Mouse (Mus musculus) MEL (cell line): ENCODE results near the gene F830045P16Rik. TPM values are rescaled to one million over a fixed set of nuclear protein-coding genes. Genes with fewer than 3 reads are reported as not detected.

Experiments used
- DNase-seq: peaks from one replicate; pipeline ENCODE4 v3.0.0; 2011; ENCODE audit warnings: low read depth, low spot score
- H3K27ac ChIP-seq: 2 replicates; pipeline ENCODE4 v1.5.1; 2012; ENCODE audit warnings: low read depth, mild to moderate bottlenecking, control low read depth, low read length, moderate library complexity; ENCODE audit not compliant: control insufficient read depth
- H3K27me3 ChIP-seq, 2 experiments: fragments of 150-350 bp in 1 of 2; sonication (generic) in 1 of 2; 2 replicates each; pipeline ENCODE4 v1.6.1; 2012; ENCODE audit warnings: low read length in 2 of 2, mild to moderate bottlenecking in 2 of 2, improper control_type of control experiment in 1 of 2, moderate library complexity in 1 of 2; ENCODE audit not compliant: insufficient read depth in 2 of 2, control insufficient read depth in 1 of 2
- H3K36me3 ChIP-seq, 2 experiments: 2 replicates each; pipeline ENCODE4 v1.6.1; 2012 to 2014; ENCODE audit warnings: low read length in 2 of 2, improper control_type of control experiment in 1 of 2, inconsistent platforms in 1 of 2, mild to moderate bottlenecking in 1 of 2; ENCODE audit not compliant: insufficient read depth in 2 of 2, control insufficient read depth in 1 of 2
- H3K4me1 ChIP-seq, 2 experiments: fragments of 150-350 bp in 1 of 2; sonication (generic) in 1 of 2; 2 replicates each; pipeline ENCODE4 v1.6.1; 2012; ENCODE audit warnings: low read length in 2 of 2, improper control_type of control experiment in 1 of 2, mild to moderate bottlenecking in 1 of 2; ENCODE audit not compliant: insufficient read depth in 2 of 2, control insufficient read depth in 1 of 2
- H3K4me3 ChIP-seq, 2 experiments: fragments of 150-350 bp in 1 of 2; sonication (generic) in 1 of 2; 2 replicates each; pipeline ENCODE4 v1.5.1; 2012; ENCODE audit warnings: low read depth in 2 of 2, low read length in 2 of 2, mild to moderate bottlenecking in 2 of 2, moderate library complexity in 2 of 2, control low read depth in 1 of 2, improper control_type of control experiment in 1 of 2; ENCODE audit not compliant: control insufficient read depth in 1 of 2, insufficient read depth in 1 of 2
- H3K79me2 ChIP-seq: 2 replicates; pipeline ENCODE4 v1.6.1; 2012; ENCODE audit warnings: mild to moderate bottlenecking, low read length, moderate library complexity; ENCODE audit not compliant: control insufficient read depth, poor library complexity, insufficient read depth
- H3K9ac ChIP-seq: 2 replicates; pipeline ENCODE4 v1.6.1; 2012; ENCODE audit warnings: low read depth, mild to moderate bottlenecking, control low read depth, low read length, moderate library complexity; ENCODE audit not compliant: control insufficient read depth, poor library complexity, severe bottlenecking
- H3K9me3 ChIP-seq: fragments of 150-350 bp; sonication (generic); replicated peaks from 2 replicates; pipeline ENCODE4 v1.6.1; 2012; ENCODE audit warnings: mild to moderate bottlenecking, low read length, improper control_type of control experiment, moderate library complexity; ENCODE audit not compliant: insufficient read depth
- CHD1 ChIP-seq: IDR thresholded peaks from 2 replicates; pipeline ENCODE4 v1.6.1; 2012; ENCODE audit warnings: low read depth, mild to moderate bottlenecking, inconsistent platforms, low read length, improper control_type of control experiment
- CTCF ChIP-seq, 3 experiments: IDR thresholded peaks in 2 of 3; conservative IDR thresholded peaks in 1 of 3; 2 replicates each; pipeline ENCODE4 v1.5.1; 2011 to 2012; ENCODE audit warnings: low read length in 3 of 3, low read depth in 2 of 3, mild to moderate bottlenecking in 2 of 3, improper control_type of control experiment in 1 of 3, inconsistent platforms in 1 of 3, mixed read lengths in 1 of 3, moderate library complexity in 1 of 3; ENCODE audit not compliant: control insufficient read depth in 1 of 3, insufficient read depth in 1 of 3, poor library complexity in 1 of 3, severe bottlenecking in 1 of 3
- ELF1 ChIP-seq: IDR thresholded peaks from 2 replicates; pipeline ENCODE4 v1.6.1; 2014; ENCODE audit warnings: low read depth, mild to moderate bottlenecking, inconsistent platforms, low read length, improper control_type of control experiment, moderate library complexity
- EP300 ChIP-seq, 2 experiments: IDR thresholded peaks; 2 replicates each; pipeline ENCODE4 v1.6.1; 2011; ENCODE audit warnings: improper control_type of control experiment in 2 of 2, low read length in 2 of 2, low read depth in 1 of 2, mild to moderate bottlenecking in 1 of 2
- ETS1 ChIP-seq: IDR thresholded peaks from 2 replicates; pipeline ENCODE4 v1.6.1; 2012; ENCODE audit warnings: low read depth, mild to moderate bottlenecking, inconsistent platforms, low read length, improper control_type of control experiment, moderate library complexity
- GABPA ChIP-seq: IDR thresholded peaks from 2 replicates; pipeline ENCODE4 v1.6.1; 2012; ENCODE audit warnings: low read depth, mild to moderate bottlenecking, inconsistent platforms, low read length, improper control_type of control experiment, moderate library complexity
- JUND ChIP-seq: IDR thresholded peaks from 2 replicates; pipeline ENCODE4 v1.6.1; 2011; ENCODE audit warnings: low read depth, mild to moderate bottlenecking, improper control_type of control experiment, low read length
- MAX ChIP-seq: IDR thresholded peaks from 2 replicates; pipeline ENCODE4 v1.6.1; 2011; ENCODE audit warnings: low read length, improper control_type of control experiment
- MAZ ChIP-seq: IDR thresholded peaks from 2 replicates; pipeline ENCODE4 v1.6.1; 2012; ENCODE audit warnings: low read depth, mild to moderate bottlenecking, inconsistent platforms, low read length, improper control_type of control experiment
- MXI1 ChIP-seq: IDR thresholded peaks from 2 replicates; pipeline ENCODE4 v1.6.1; 2011; ENCODE audit warnings: mild to moderate bottlenecking, low read depth, low read length, improper control_type of control experiment
- MYC ChIP-seq: IDR thresholded peaks from 2 replicates; pipeline ENCODE4 v1.6.1; 2011; ENCODE audit warnings: low read depth, mild to moderate bottlenecking, low read length, improper control_type of control experiment, moderate library complexity
- POLR2AphosphoS2 ChIP-seq: IDR thresholded peaks from 2 replicates; pipeline ENCODE4 v1.6.1; 2011; ENCODE audit warnings: low read length, improper control_type of control experiment
- SIN3A ChIP-seq: IDR thresholded peaks from 2 replicates; pipeline ENCODE4 v1.6.1; 2012; ENCODE audit warnings: low read length, improper control_type of control experiment, inconsistent platforms
- TCF12 ChIP-seq: IDR thresholded peaks from 2 replicates; pipeline ENCODE4 v1.6.1; 2014; ENCODE audit warnings: low read depth, mild to moderate bottlenecking, inconsistent platforms, low read length, improper control_type of control experiment, moderate library complexity
- UBTF ChIP-seq: IDR thresholded peaks from 2 replicates; pipeline ENCODE4 v1.6.1; 2012; ENCODE audit warnings: low read depth, mild to moderate bottlenecking, inconsistent platforms, low read length, improper control_type of control experiment, moderate library complexity, borderline replicate concordance; ENCODE audit not compliant: insufficient read depth
- ZC3H11A ChIP-seq: IDR thresholded peaks from 2 replicates; pipeline ENCODE4 v1.6.1; 2012; ENCODE audit warnings: low read depth, mild to moderate bottlenecking, inconsistent platforms, low read length, improper control_type of control experiment
- ZKSCAN1 ChIP-seq: IDR thresholded peaks from 2 replicates; pipeline ENCODE4 v1.6.1; 2012; ENCODE audit warnings: low read depth, mild to moderate bottlenecking, inconsistent platforms, low read length, improper control_type of control experiment, moderate library complexity
- ZMIZ1 ChIP-seq: IDR thresholded peaks from 2 replicates; pipeline ENCODE4 v1.6.1; 2012; ENCODE audit warnings: low read depth, mild to moderate bottlenecking, inconsistent platforms, low read length, improper control_type of control experiment, moderate library complexity
- polyA plus RNA-seq, 2 experiments: library from polyadenylated mRNA; stranded (reverse) in 1 of 2; unstranded in 1 of 2; fragments of >175 nt in 1 of 2; fragments of >200 nt in 1 of 2; gene quantifications; 2 replicates each; pipeline versions ENCODE4 v1.2.1 to v1.2.4; 2012; ENCODE audit warnings: low replicate concordance in 2 of 2, low read depth in 1 of 2; ENCODE audit not compliant: insufficient read length in 2 of 2, insufficient read depth in 1 of 2, missing spikeins in 1 of 2
- total RNA-seq: library from RNA; depleted of rRNA; stranded (reverse); fragments of 300-350 nt; gene quantifications from 2 replicates; pipeline ENCODE4 v1.2.3, GENCODE M21; 2012

The F830045P16Rik gene
- total and polyA plus RNA-seq, 3 experiments: not detected

DNA sequence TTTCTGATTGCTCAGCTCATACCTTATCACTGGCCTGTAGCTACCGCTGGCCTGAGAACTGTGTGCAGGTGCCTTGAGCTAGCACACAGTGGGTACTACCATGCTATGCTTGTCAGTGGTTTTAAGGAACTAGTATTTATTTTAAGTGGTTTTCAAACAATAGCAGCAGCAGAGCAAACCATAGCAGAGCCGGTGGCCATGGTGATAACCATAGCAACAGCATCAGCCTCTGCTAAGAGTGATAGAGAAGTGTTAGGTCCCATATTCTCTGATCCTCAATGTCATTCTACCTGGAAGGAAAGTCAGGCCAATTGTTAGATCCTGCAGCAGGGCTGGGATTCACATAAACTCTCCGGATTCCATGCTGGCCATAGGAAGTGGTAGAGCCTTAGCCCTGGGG lies 121.8 kb downstream of the F830045P16Rik start:
- Histone ChIP-seq H3K27me3 (no peaks in the 10 kb centered on the region), H3K4me1 (peaks cover 0 to 11% of the 10 kb centered on the region in 2 experiments; a peak in 2 of 4 replicates), H3K9ac (no peak overlapping the region), H3K79me2 (no peaks in the 10 kb centered on the region), H3K4me3 (no peak overlapping the region), H3K27ac (no peak overlapping the region), H3K36me3 (0 out of 4 replicates have a peak, but pooled peaks cover 0 to 2% of the 10 kb centered on the region in 2 experiments), H3K9me3 (no peaks in the 10 kb centered on the region)
- TF ChIP-seq ZMIZ1 (no peak), ELF1 (no peak), ZKSCAN1 (no peak), EP300 (IDR thresholded peaks at IDR 0.05; ENCODE audit: low read depth in 1 of 2, low read length in 2 of 2) (no peak), ZC3H11A (no peak), MXI1 (no peak), POLR2AphosphoS2 (no peak), CTCF (IDR thresholded peaks at IDR 0.05 in 2 of 3, conservative IDR thresholded peaks at IDR 0.05 in 1 of 3; ENCODE audit: control insufficient read depth in 1 of 3, insufficient read depth in 1 of 3, low read depth in 2 of 3, low read length in 3 of 3, poor library complexity in 1 of 3, severe bottlenecking in 1 of 3) (no peak), JUND (no peak), TCF12 (no peak), GABPA (no peak), CHD1 (no peak), MAZ (no peak), SIN3A (no peak), MAX (no peak), MYC (no peak), UBTF (no peak)
- DNase-seq: no peak

DNA sequence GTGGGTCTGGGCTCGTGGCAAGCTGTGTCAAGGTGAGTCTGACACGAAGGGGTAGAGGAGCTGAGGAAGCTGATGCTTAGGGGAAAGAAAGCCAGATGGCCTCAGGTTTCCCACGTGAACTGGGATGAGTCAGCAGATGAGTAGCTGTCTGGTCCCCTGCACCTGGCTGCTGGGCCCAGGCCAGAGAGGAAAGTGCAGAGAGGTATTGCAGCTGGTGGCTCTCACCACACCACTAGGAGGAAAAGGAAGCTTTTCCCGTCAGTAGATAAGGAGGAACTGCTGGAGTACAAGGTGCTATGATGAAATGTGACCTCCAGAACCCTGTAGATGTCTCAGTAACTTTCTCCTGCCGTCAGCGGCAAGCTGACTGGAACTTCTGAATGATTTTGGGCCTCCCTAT lies 122.9 kb downstream of the F830045P16Rik start:
- Histone ChIP-seq H3K27ac (no peak overlapping the region), H3K27me3 (no peaks in the 10 kb centered on the region), H3K36me3 (peaks cover 0 to 7% of the 10 kb centered on the region in 2 experiments; a peak in 2 of 4 replicates), H3K79me2 (no peaks in the 10 kb centered on the region), H3K9me3 (no peaks in the 10 kb centered on the region), H3K9ac (no peak overlapping the region), H3K4me1 (peaks cover 0 to 11% of the 10 kb centered on the region in 2 experiments; a peak in 2 of 4 replicates), H3K4me3 (no peak overlapping the region)
- peak; percentile 35 for DNase-seq
- TF ChIP-seq ZKSCAN1 (no peak), TCF12 (peak; percentile 67), EP300 (IDR thresholded peaks at IDR 0.05; ENCODE audit: low read depth in 1 of 2, low read length in 2 of 2) (peak in 1 of 2 experiments; percentile 22; a peak in 1 of 4 replicates), ETS1 (peak; percentile 59)
